Mouse (Mus musculus) brain, embryonic 14.5 days (tissue): ENCODE measurements around the gene Ube4b.

Experiments used
- CTCF ChIP-seq: fragments of 200-500 bp; IDR thresholded peaks from 2 replicates; pipeline ENCODE4 v1.5.1; 2012; ENCODE audit warnings: inconsistent platforms, mild to moderate bottlenecking, moderate library complexity, borderline replicate concordance; ENCODE audit not compliant: insufficient read depth, insufficient read length; ENCODE audit errors: extremely low read depth
- POLR2A ChIP-seq: fragments of 200-500 bp; IDR thresholded peaks from 2 replicates; pipeline ENCODE4 v1.6.1; 2012; ENCODE audit warnings: mild to moderate bottlenecking, inconsistent platforms, borderline replicate concordance; ENCODE audit not compliant: poor library complexity, insufficient read depth, insufficient read length, severe bottlenecking; ENCODE audit errors: extremely low read depth

DNA sequence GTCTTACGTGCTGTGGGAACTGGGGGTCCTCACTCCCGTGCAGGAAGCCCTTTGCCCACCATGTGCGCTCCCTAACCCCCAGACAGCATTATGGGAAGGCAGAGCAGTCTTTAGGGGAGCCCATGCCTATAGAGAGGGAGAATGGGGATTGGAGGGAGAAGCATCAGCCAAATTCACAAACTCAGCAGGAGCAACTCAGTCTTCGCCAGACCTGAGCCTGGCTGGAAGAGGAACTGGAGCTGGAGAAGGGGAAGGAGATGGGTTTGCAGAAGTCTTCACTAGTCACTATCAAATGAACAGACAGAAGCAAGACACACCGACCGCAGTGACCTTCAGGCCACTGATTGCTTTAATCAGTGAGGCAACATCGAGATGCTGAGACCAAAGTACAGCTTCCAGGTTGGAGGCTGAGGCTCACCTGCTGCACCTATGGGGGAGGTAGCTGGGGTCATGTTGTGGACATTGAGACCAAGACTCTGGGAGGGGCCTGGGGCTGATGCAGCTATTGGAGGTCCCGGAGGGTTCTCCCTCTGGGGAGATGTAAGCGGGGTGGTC, 28.3 kb downstream of the Ube4b start:
- TF ChIP-seq POLR2A (no peak), CTCF (no peak)
